ENCODE assay signal across 19 mouse cellular contexts in genomic region chr11:22694829-22695228, GRCm38 (mm10).
DNase-seq lines count a peak whose midpoint lies in the region; ATAC-seq and TF ChIP-seq lines count a peak whose summit lies in the region.
"Had no signal": no experiment of that assay in that cellular context is flagged by ENCODE, and none has a peak within 500 bp of the region (broad histone marks: within the 10 kb centered on the region; RNA-seq: fewer than 3 reads in every experiment).

No protein-coding gene starts in this region.

- no peaks in the 10 kb centered on the region for H3K27me3 ChIP-seq in heart, embryonic 14.5 days (ENCODE audit: control insufficient read depth, insufficient read depth, low read length)
- no peaks in the 10 kb centered on the region for H3K27me3 ChIP-seq in heart, embryonic 10.5 days (ENCODE audit: insufficient read depth, poor library complexity, severe bottlenecking)
- H3K27me3 ChIP-seq in kidney, postnatal 0 days (ENCODE audit: insufficient read depth, low read length) = no peaks in the 10 kb centered on the region
- H3K27me3 ChIP-seq in kidney, embryonic 14.5 days (ENCODE audit: control insufficient read depth, insufficient read depth, low read length) = no peaks in the 10 kb centered on the region
- no peaks in the 10 kb centered on the region for H3K27me3 ChIP-seq in liver, embryonic 11.5 days (replicated peaks; ENCODE audit: control insufficient read depth, insufficient read depth, low read length)
- H3K27me3 ChIP-seq: limb, embryonic 12.5 days; liver, embryonic 13.5 days had no signal

- no peak for TF ChIP-seq CTCF in kidney, postnatal 0 days (IDR thresholded peaks at IDR 0.05; ENCODE audit: low read depth)
- no peak for TF ChIP-seq CTCF in bone marrow macrophage, adult 2 months (IDR thresholded peaks at IDR 0.05; ENCODE audit: low read depth, low read length)

- H3K4me2 ChIP-seq in heart, embryonic 14.5 days (ENCODE audit: low read length) = no peak overlapping the region
- no peak overlapping the region for H3K4me2 ChIP-seq in kidney, postnatal 0 days (ENCODE audit: low read length)
- no peak overlapping the region for H3K4me2 ChIP-seq in kidney, embryonic 14.5 days (replicated peaks; ENCODE audit: low read depth, low read length)
- H3K4me2 ChIP-seq in liver, embryonic 11.5 days = no peak overlapping the region
- H3K4me2 ChIP-seq: limb, embryonic 12.5 days; liver, embryonic 13.5 days had no signal

- DNase-seq in heart, embryonic 10.5 days (ENCODE audit: low spot score) = no peak
- DNase-seq in kidney, postnatal 0 days (ENCODE audit: low spot score) = no peak
- no peak for DNase-seq in liver, embryonic 11.5 days (ENCODE audit: low spot score)
- DNase-seq: cerebellum, adult 11-12 months; cerebellum, postnatal 14 days; embryo, embryonic 11 days; forebrain, postnatal 0 days; gastrocnemius, postnatal 36 days; kidney, adult 11 months; liver, embryonic 13.5 days; right cerebral cortex, postnatal 25 days; thymus, postnatal 36 days had no signal

- TF ChIP-seq POLR2A in bone marrow macrophage, adult 2 months (IDR thresholded peaks at IDR 0.05; ENCODE audit: borderline replicate concordance, low read depth, low read length) = no peak

- ATAC-seq in heart, embryonic 14.5 days (ENCODE audit: insufficient number of reproducible peaks, insufficient read depth, low FRiP score, low read depth) = no peak
- ATAC-seq in kidney, postnatal 0 days (replicated peaks; ENCODE audit: low FRiP score, low read depth) = no peak
- ATAC-seq in kidney, embryonic 14.5 days (ENCODE audit: low FRiP score, low TSS enrichment) = no peak
- peak; percentile 19 for ATAC-seq in megakaryocyte progenitor cell, adult 5-6 weeks (replicated peaks; ENCODE audit: poor library complexity)
- ATAC-seq in liver, embryonic 11.5 days (replicated peaks; ENCODE audit: low FRiP score) = no peak
- ATAC-seq: forebrain, postnatal 0 days; hindbrain, postnatal 0 days had no signal

- H3K4me1 ChIP-seq in heart, embryonic 14.5 days (ENCODE audit: control insufficient read depth in 2 of 2, insufficient read depth in 2 of 2, low read length in 2 of 2) = peaks cover 5% of the 10 kb centered on the region in 2 experiments; a peak in 2 of 4 replicates
- peaks cover 15% of the 10 kb centered on the region for H3K4me1 ChIP-seq in heart, embryonic 10.5 days
- no peaks in the 10 kb centered on the region for H3K4me1 ChIP-seq in kidney, postnatal 0 days (replicated peaks; ENCODE audit: insufficient read depth, low read length)
- no peaks in the 10 kb centered on the region for H3K4me1 ChIP-seq in kidney, embryonic 14.5 days (ENCODE audit: control insufficient read depth, insufficient read depth, low read length)
- peaks cover 47% of the 10 kb centered on the region for H3K4me1 ChIP-seq in bone marrow macrophage, adult 2 months (ENCODE audit: control insufficient read depth, insufficient read depth, low read length)
- peaks cover 3% of the 10 kb centered on the region; the same call in 1 of the 2 replicates for H3K4me1 ChIP-seq in liver, embryonic 11.5 days (replicated peaks; ENCODE audit: control insufficient read depth, insufficient read depth, low read length)
- H3K4me1 ChIP-seq: limb, embryonic 12.5 days had no signal

- H3K36me3 ChIP-seq in heart, embryonic 14.5 days (ENCODE audit: control insufficient read depth, insufficient read depth, low read length) = no peaks in the 10 kb centered on the region
- H3K36me3 ChIP-seq in heart, embryonic 10.5 days = no peaks in the 10 kb centered on the region
- no peaks in the 10 kb centered on the region for H3K36me3 ChIP-seq in kidney, postnatal 0 days (ENCODE audit: insufficient read depth, low read length)
- no peaks in the 10 kb centered on the region for H3K36me3 ChIP-seq in kidney, embryonic 14.5 days (ENCODE audit: control insufficient read depth, insufficient read depth, low read length)
- no peaks in the 10 kb centered on the region for H3K36me3 ChIP-seq in liver, embryonic 11.5 days (ENCODE audit: control insufficient read depth, insufficient read depth, low read length)
- H3K36me3 ChIP-seq: limb, embryonic 12.5 days; liver, embryonic 13.5 days; midbrain, embryonic 10.5 days had no signal

- H3K9me3 ChIP-seq in heart, embryonic 14.5 days (ENCODE audit: control insufficient read depth, low read length) = no peaks in the 10 kb centered on the region
- no peaks in the 10 kb centered on the region for H3K9me3 ChIP-seq in heart, embryonic 10.5 days
- no peaks in the 10 kb centered on the region for H3K9me3 ChIP-seq in kidney, postnatal 0 days (replicated peaks; ENCODE audit: low read length)
- no peaks in the 10 kb centered on the region for H3K9me3 ChIP-seq in kidney, embryonic 14.5 days (ENCODE audit: control insufficient read depth, low read length)
- H3K9me3 ChIP-seq in liver, embryonic 11.5 days (ENCODE audit: control insufficient read depth, low read length) = no peaks in the 10 kb centered on the region
- H3K9me3 ChIP-seq: limb, embryonic 12.5 days; liver, embryonic 13.5 days; midbrain, embryonic 10.5 days had no signal

- H3K27ac ChIP-seq in heart, embryonic 14.5 days (replicated peaks in 1 of 2; ENCODE audit: control insufficient read depth in 1 of 2, insufficient read depth in 1 of 2, low read depth in 2 of 2, low read length in 2 of 2) = peak overlapping the region; percentile 1 to 25; a peak in 2 of 4 replicates
- no peak overlapping the region for H3K27ac ChIP-seq in heart, embryonic 10.5 days
- H3K27ac ChIP-seq in kidney, postnatal 0 days = peak overlapping the region; percentile 6; the same call in 1 of the 2 replicates
- H3K27ac ChIP-seq in kidney, embryonic 14.5 days (ENCODE audit: low read depth, low read length) = no peak overlapping the region
- H3K27ac ChIP-seq in bone marrow macrophage, adult 2 months (ENCODE audit: insufficient read depth, low read depth, low read length) = peak overlapping the region; percentile 81
- no peak overlapping the region for H3K27ac ChIP-seq in liver, embryonic 11.5 days (ENCODE audit: low read depth, low read length)
- H3K27ac ChIP-seq: hindbrain, postnatal 0 days; limb, embryonic 12.5 days; liver, embryonic 13.5 days; midbrain, embryonic 10.5 days had no signal

- no peak overlapping the region for H3K4me3 ChIP-seq in heart, embryonic 14.5 days (ENCODE audit: control insufficient read depth in 1 of 2, insufficient read depth in 1 of 2, low read depth in 1 of 2, low read length in 2 of 2)
- no peak overlapping the region for H3K4me3 ChIP-seq in heart, embryonic 10.5 days
- no peak overlapping the region for H3K4me3 ChIP-seq in kidney, postnatal 0 days (replicated peaks; ENCODE audit: low read depth, low read length)
- H3K4me3 ChIP-seq in kidney, embryonic 14.5 days (ENCODE audit: low read length) = no peak overlapping the region
- no peak overlapping the region for H3K4me3 ChIP-seq in bone marrow macrophage, adult 2 months (ENCODE audit: insufficient read depth, low read length)
- no peak overlapping the region for H3K4me3 ChIP-seq in liver, embryonic 11.5 days (ENCODE audit: low read depth, low read length)
- H3K4me3 ChIP-seq: limb, embryonic 12.5 days; liver, embryonic 13.5 days; midbrain, embryonic 10.5 days had no signal

- H3K9ac ChIP-seq in heart, embryonic 14.5 days (ENCODE audit: low read length) = no peak overlapping the region
- no peak overlapping the region for H3K9ac ChIP-seq in kidney, postnatal 0 days (ENCODE audit: low read depth, low read length)
- H3K9ac ChIP-seq in kidney, embryonic 14.5 days (ENCODE audit: low read depth, low read length) = no peak overlapping the region
- no peak overlapping the region for H3K9ac ChIP-seq in liver, embryonic 11.5 days (ENCODE audit: low read depth, low read length)
- H3K9ac ChIP-seq: forebrain, postnatal 0 days; limb, embryonic 12.5 days; liver, embryonic 13.5 days had no signal

- 54% methylated on average over 5 of the region's 5 CpGs for WGBS in heart, embryonic 14.5 days
- WGBS in heart, embryonic 10.5 days = 70% methylated on average over 5 of the region's 5 CpGs
- 55% methylated on average over 5 of the region's 5 CpGs for WGBS in kidney, postnatal 0 days
- 70% methylated on average over 5 of the region's 5 CpGs for WGBS in kidney, embryonic 14.5 days
- WGBS in liver, embryonic 11.5 days = 64% methylated on average over 5 of the region's 5 CpGs

Comparison
In these comparisons a context has a peak if more than half of its experiments do, and no peak if none do; other contexts are left out.
1. H3K27ac ChIP-seq: peak in heart, embryonic 14.5 days (2 of 2), kidney, postnatal 0 days (single experiment) and bone marrow macrophage, adult 2 months (single experiment); none in heart, embryonic 10.5 days (single experiment), kidney, embryonic 14.5 days (single experiment) and liver, embryonic 11.5 days (single experiment).